Mouse (Mus musculus): ENCODE measurements at regions not wholly inside any gene's neighbourhood (a gene's known extent, or its start where the extent isn't known, plus 50 kb on each side); places are given as distances from the start of the nearest gene placed in this dataset.
A peak's percentile ranks its signal among the peaks of the same experiment; 100 is the strongest.

- Histone ChIP-seq H3K27ac (ENCODE audit: low read depth, low read length) (no peak overlapping the region), H3K27me3 (ENCODE audit: control insufficient read depth, insufficient read depth, low read length) (no peaks in the 10 kb centered on the region), H3K4me3 (ENCODE audit: low read depth, low read length) (no peak overlapping the region), H3K9me3 (ENCODE audit: control insufficient read depth, low read length) (no peaks in the 10 kb centered on the region), H3K4me2 (ENCODE audit: low read depth, low read length) (no peak overlapping the region), H3K36me3 (ENCODE audit: control insufficient read depth, insufficient read depth, low read length) (no peaks in the 10 kb centered on the region), H3K9ac (replicated peaks; ENCODE audit: low read depth, low read length) (no peak overlapping the region), H3K4me1 (ENCODE audit: control insufficient read depth, insufficient read depth, low read length) (0 out of 2 replicates have a peak, but pooled peaks cover 3% of the 10 kb centered on the region)
- no peak for ATAC-seq (ENCODE audit: low read depth)
- WGBS: 33% methylated on average over 13 of the region's 13 CpGs
Measured at GRCm38 (mm10) chr1:119196674-119197414, 143.4 kb upstream of the Gli2 start.

- H3K9me3 ChIP-seq (ENCODE audit: control insufficient read depth, low read length): no peaks in the 10 kb centered on the region
- 67% methylated on average over 6 of the region's 6 CpGs for WGBS
- H3K9ac ChIP-seq (replicated peaks; ENCODE audit: low read depth, low read length): no peak overlapping the region
- no peaks in the 10 kb centered on the region for H3K36me3 ChIP-seq (ENCODE audit: control insufficient read depth, insufficient read depth, low read length)
- no peak overlapping the region for H3K4me3 ChIP-seq (ENCODE audit: low read depth, low read length)
- H3K4me2 ChIP-seq (ENCODE audit: low read depth, low read length): no peak overlapping the region
- no peak overlapping the region for H3K27ac ChIP-seq (ENCODE audit: low read depth, low read length)
- ATAC-seq (ENCODE audit: low read depth): no peak
- 0 out of 2 replicates have a peak, but pooled peaks cover 3% of the 10 kb centered on the region for H3K27me3 ChIP-seq (ENCODE audit: control insufficient read depth, insufficient read depth, low read length)
- peaks cover 6% of the 10 kb centered on the region for H3K4me1 ChIP-seq (ENCODE audit: control insufficient read depth, insufficient read depth, low read length)
Measured at GRCm38 (mm10) chr1:119194533-119194932, 141.1 kb upstream of the Gli2 start.

GRCm38 (mm10) chr1:119191177-119191576 lies 137.8 kb upstream of the Gli2 start:
- no peak overlapping the region for H3K4me2 ChIP-seq (ENCODE audit: low read depth, low read length)
- peaks cover 7% of the 10 kb centered on the region for H3K4me1 ChIP-seq (ENCODE audit: control insufficient read depth, insufficient read depth, low read length)
- H3K9me3 ChIP-seq (ENCODE audit: control insufficient read depth, low read length): no peaks in the 10 kb centered on the region
- H3K9ac ChIP-seq (replicated peaks; ENCODE audit: low read depth, low read length): no peak overlapping the region
- 0 out of 2 replicates have a peak, but pooled peaks cover 3% of the 10 kb centered on the region for H3K27me3 ChIP-seq (ENCODE audit: control insufficient read depth, insufficient read depth, low read length)
- WGBS: 93% methylated on average over 2 of the region's 2 CpGs
- no peak for ATAC-seq (ENCODE audit: low read depth)
- H3K4me3 ChIP-seq (ENCODE audit: low read depth, low read length): no peak overlapping the region
- no peak overlapping the region for H3K27ac ChIP-seq (ENCODE audit: low read depth, low read length)
- no peaks in the 10 kb centered on the region for H3K36me3 ChIP-seq (ENCODE audit: control insufficient read depth, insufficient read depth, low read length)

- Histone ChIP-seq H3K27me3 (ENCODE audit: control insufficient read depth, insufficient read depth, low read length) (0 out of 2 replicates have a peak, but pooled peaks cover 3% of the 10 kb centered on the region), H3K9ac (replicated peaks; ENCODE audit: low read depth, low read length) (peak overlapping the region; percentile 29), H3K36me3 (ENCODE audit: control insufficient read depth, insufficient read depth, low read length) (no peaks in the 10 kb centered on the region), H3K27ac (ENCODE audit: low read depth, low read length) (no peak overlapping the region), H3K4me3 (ENCODE audit: low read depth, low read length) (peak overlapping the region; percentile 20), H3K4me2 (ENCODE audit: low read depth, low read length) (peak overlapping the region; percentile 50), H3K4me1 (ENCODE audit: control insufficient read depth, insufficient read depth, low read length) (peaks cover 7% of the 10 kb centered on the region), H3K9me3 (ENCODE audit: control insufficient read depth, low read length) (no peaks in the 10 kb centered on the region)
- ATAC-seq (ENCODE audit: low read depth): peak; percentile 76; the same call in 1 of the 2 replicates
- WGBS: 2% methylated on average over 23 of the region's 23 CpGs
Measured at GRCm38 (mm10) chr1:119189461-119190066, 136.1 kb upstream of the Gli2 start.

GRCm38 (mm10) chr1:119187301-119187700 lies 133.9 kb upstream of the Gli2 start:
- peaks cover 7% of the 10 kb centered on the region for H3K4me1 ChIP-seq (ENCODE audit: control insufficient read depth, insufficient read depth, low read length)
- WGBS: 85% methylated on average over 2 of the region's 2 CpGs
- H3K9ac ChIP-seq (replicated peaks; ENCODE audit: low read depth, low read length): no peak overlapping the region
- H3K4me3 ChIP-seq (ENCODE audit: low read depth, low read length): no peak overlapping the region
- H3K27ac ChIP-seq (ENCODE audit: low read depth, low read length): no peak overlapping the region
- H3K4me2 ChIP-seq (ENCODE audit: low read depth, low read length): no peak overlapping the region
- H3K9me3 ChIP-seq (ENCODE audit: control insufficient read depth, low read length): no peaks in the 10 kb centered on the region
- ATAC-seq (ENCODE audit: low read depth): no peak
- H3K36me3 ChIP-seq (ENCODE audit: control insufficient read depth, insufficient read depth, low read length): no peaks in the 10 kb centered on the region
- 0 out of 2 replicates have a peak, but pooled peaks cover 3% of the 10 kb centered on the region for H3K27me3 ChIP-seq (ENCODE audit: control insufficient read depth, insufficient read depth, low read length)

GRCm38 (mm10) chr1:119186856-119187255 lies 133.4 kb upstream of the Gli2 start:
- no peak overlapping the region for H3K27ac ChIP-seq (ENCODE audit: low read depth, low read length)
- H3K4me2 ChIP-seq (ENCODE audit: low read depth, low read length): no peak overlapping the region
- H3K36me3 ChIP-seq (ENCODE audit: control insufficient read depth, insufficient read depth, low read length): no peaks in the 10 kb centered on the region
- no peaks in the 10 kb centered on the region for H3K9me3 ChIP-seq (ENCODE audit: control insufficient read depth, low read length)
- no peak for ATAC-seq (ENCODE audit: low read depth)
- 0 out of 2 replicates have a peak, but pooled peaks cover 3% of the 10 kb centered on the region for H3K27me3 ChIP-seq (ENCODE audit: control insufficient read depth, insufficient read depth, low read length)
- H3K4me1 ChIP-seq (ENCODE audit: control insufficient read depth, insufficient read depth, low read length): peaks cover 7% of the 10 kb centered on the region
- no peak overlapping the region for H3K9ac ChIP-seq (replicated peaks; ENCODE audit: low read depth, low read length)
- 88% methylated on average over 4 of the region's 4 CpGs for WGBS
- H3K4me3 ChIP-seq (ENCODE audit: low read depth, low read length): no peak overlapping the region

- Histone ChIP-seq H3K4me1 (ENCODE audit: control insufficient read depth, insufficient read depth, low read length) (no peaks in the 10 kb centered on the region), H3K9me3 (ENCODE audit: control insufficient read depth, low read length) (no peaks in the 10 kb centered on the region), H3K4me3 (ENCODE audit: low read depth, low read length) (no peak overlapping the region), H3K4me2 (ENCODE audit: low read depth, low read length) (no peak overlapping the region), H3K9ac (replicated peaks; ENCODE audit: low read depth, low read length) (no peak overlapping the region), H3K27me3 (ENCODE audit: control insufficient read depth, insufficient read depth, low read length) (no peaks in the 10 kb centered on the region), H3K27ac (ENCODE audit: low read depth, low read length) (no peak overlapping the region), H3K36me3 (ENCODE audit: control insufficient read depth, insufficient read depth, low read length) (no peaks in the 10 kb centered on the region)
- no peak for ATAC-seq (ENCODE audit: low read depth)
- WGBS: 83% methylated on average over 17 of the region's 17 CpGs
Measured at GRCm38 (mm10) chr1:119183558-119184270, 130.3 kb upstream of the Gli2 start.

- ATAC-seq (ENCODE audit: low read depth): no peak
- no peak overlapping the region for H3K4me2 ChIP-seq (ENCODE audit: low read depth, low read length)
- H3K9me3 ChIP-seq (ENCODE audit: control insufficient read depth, low read length): no peaks in the 10 kb centered on the region
- WGBS: 83% methylated on average over 5 of the region's 5 CpGs
- H3K4me1 ChIP-seq (ENCODE audit: control insufficient read depth, insufficient read depth, low read length): no peaks in the 10 kb centered on the region
- no peak overlapping the region for H3K4me3 ChIP-seq (ENCODE audit: low read depth, low read length)
- no peaks in the 10 kb centered on the region for H3K36me3 ChIP-seq (ENCODE audit: control insufficient read depth, insufficient read depth, low read length)
- H3K27ac ChIP-seq (ENCODE audit: low read depth, low read length): no peak overlapping the region
- H3K9ac ChIP-seq (replicated peaks; ENCODE audit: low read depth, low read length): no peak overlapping the region
- H3K27me3 ChIP-seq (ENCODE audit: control insufficient read depth, insufficient read depth, low read length): no peaks in the 10 kb centered on the region
Measured at GRCm38 (mm10) chr1:119173030-119173756, 119.8 kb upstream of the Gli2 start.
